Mouse (Mus musculus) embryo, embryonic 10 days (tissue): ENCODE measurements around the gene B230217C12Rik.
"Not testable (repeated sequence)": the region's sequence is repeated elsewhere in the genome, so short reads cannot be mapped to it uniquely, and the experiment has no call there.

Experiments used
- DNase-seq: peaks from one replicate; pipeline ENCODE4 v3.0.0-alpha.2; 2015; ENCODE audit warnings: low spot score

B230217C12Rik gene

DNA sequence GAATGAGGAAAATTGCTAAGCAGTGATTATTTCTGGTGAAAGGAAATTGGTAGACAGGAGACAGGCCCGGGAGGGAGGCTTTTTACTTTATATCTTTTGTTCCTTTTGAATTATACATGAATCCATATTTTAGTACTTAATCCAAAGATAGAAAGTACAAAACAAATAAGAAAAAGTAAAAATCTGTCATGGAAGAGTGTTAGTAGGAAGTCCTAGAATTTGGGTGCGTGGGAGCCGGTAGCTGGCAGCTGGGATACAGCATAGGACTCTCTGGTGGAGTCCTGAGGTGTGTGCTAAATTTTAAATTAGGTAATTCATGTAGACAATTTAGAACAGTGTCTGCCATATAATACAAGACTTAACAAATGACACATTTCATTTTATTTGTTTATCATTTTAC is 27.0 kb downstream of the B230217C12Rik start:
- no peak for DNase-seq

DNA sequence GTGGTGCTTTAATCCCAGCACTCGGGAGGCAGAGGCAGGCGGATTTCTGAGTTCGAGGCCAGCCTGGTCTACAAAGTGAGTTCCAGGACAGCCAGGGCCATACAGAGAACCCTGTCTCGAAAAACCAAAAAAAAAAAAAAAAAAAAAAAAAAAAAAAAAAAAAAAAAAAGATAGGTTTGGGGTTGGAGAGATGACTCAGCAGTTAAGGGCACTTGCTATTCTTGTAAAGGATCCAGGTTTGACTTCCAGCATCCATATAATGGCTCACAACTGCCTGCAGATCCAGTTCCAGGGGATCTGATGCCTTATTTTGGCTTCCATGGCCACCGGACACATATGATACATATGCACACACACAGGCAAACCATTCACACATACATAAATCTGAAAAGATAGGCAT is 31.8 kb downstream of the B230217C12Rik start:
- DNase-seq, result not testable (repeated sequence)

DNA sequence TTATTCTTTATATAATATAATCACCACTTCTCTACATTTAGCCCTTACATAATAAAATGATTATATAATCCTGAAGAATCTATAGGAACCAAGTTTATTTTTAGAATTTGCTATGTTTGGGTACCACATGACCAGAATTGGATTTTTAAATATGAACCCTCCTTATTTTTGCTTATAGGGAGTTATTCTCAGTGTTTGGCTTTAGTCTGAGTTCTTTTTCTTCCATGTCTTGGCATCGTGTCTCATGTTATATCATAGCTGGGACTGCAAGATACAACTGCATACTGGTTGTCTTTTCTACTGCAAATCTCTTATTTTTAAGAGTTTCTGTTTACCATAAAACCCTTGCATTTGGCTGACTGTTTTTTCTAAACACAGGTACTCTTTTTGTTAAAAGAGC is 33.8 kb downstream of the B230217C12Rik start:
- DNase-seq, result no peak

DNA sequence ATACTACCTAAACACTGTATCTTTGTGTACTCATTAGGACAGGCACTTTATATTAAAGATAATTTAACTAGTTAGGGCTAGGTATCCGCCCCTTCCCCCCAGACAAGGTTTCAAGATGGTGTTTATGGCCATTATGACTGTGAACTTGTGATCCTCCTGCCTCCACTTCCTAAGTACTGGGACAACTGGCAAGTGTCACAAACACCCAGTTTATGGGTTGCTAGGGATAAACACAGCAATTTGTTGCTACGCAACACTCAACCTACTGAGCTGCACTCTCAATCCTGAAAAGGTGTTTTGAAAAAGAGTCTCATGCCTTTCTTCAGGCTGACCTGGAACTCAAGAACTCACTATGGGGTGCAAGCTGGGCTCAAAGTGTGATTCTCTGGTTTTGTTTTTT is 36.8 kb downstream of the B230217C12Rik start:
- peak; percentile 9 for DNase-seq

DNA sequence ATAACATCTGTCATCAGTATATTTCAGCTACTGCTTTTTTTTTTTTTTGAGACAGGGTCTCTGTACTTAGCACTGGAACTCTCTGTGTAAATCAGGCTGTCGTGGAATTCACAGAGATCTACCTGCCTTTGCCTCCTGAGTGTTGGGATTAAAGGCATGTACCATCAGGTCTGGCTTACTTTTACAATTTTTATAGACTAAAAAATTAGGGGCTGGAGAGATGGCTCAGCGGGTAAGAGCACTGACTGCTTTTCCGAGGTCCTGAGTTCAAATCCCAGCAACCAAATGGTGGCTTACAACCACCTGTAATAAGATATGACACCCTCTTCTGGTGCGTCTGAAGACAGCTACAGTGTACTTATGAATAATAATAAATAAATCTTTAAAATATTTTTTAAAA is 39.8 kb downstream of the B230217C12Rik start:
- DNase-seq, result no peak

DNA sequence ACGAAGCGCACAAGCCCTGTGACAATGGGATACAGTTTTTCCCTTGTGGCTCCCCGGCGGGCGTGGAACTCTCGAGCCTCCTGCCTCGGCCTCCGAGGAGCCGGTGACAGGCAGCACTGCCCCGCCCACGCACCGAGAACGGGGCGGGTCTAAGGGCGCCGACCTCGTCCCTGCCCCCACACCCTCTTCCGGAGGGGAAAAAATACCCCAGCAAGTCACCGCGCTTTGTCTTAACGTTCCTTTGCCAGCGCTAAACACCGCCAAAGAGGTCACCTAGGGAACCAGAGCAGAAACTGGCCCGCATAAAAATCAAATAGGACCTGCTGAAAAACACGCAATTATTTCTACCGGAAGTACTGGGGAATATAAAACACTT is 43.0 kb downstream of the B230217C12Rik start:
- peak; percentile 81 for DNase-seq

DNA sequence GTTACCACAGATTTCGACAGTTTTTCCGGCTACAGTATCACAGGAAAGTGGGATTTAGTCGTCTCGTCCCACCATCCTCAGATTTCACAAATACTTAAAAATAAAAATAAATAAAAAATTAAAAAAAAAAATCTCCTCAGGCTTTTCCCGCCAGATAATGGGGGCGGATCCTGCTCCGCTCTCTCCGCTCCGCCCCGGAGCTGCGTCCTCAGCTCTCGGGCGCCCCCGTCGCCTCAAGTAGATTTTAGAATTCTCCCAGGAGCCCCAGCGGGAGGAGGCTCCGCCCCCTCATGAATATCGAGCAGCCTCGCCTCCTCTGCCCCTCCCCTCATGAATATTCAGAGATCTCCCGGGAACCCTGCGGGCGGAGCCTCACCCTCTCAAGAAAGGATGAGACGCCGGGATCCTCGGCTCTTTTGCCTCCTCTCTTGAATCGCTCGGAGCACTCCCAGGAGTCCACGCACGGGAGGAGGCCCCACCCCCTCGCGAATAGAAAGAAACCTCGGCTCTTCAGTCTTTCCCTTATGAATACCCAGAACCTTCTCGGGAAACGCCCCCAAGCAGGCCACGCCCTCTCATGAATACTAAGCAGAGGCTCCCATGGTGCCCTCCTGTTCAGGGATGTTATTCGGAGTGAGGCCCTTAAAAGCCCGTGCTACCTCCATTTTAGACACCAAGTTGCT is 43.5 kb downstream of the B230217C12Rik start, which contains the start of gene Fbxo47:
TSS of gene Fbxo47 (minus strand) at position 237 of the 683 bp plus-strand sequence.
- peak; percentile 96 for DNase-seq

DNA sequence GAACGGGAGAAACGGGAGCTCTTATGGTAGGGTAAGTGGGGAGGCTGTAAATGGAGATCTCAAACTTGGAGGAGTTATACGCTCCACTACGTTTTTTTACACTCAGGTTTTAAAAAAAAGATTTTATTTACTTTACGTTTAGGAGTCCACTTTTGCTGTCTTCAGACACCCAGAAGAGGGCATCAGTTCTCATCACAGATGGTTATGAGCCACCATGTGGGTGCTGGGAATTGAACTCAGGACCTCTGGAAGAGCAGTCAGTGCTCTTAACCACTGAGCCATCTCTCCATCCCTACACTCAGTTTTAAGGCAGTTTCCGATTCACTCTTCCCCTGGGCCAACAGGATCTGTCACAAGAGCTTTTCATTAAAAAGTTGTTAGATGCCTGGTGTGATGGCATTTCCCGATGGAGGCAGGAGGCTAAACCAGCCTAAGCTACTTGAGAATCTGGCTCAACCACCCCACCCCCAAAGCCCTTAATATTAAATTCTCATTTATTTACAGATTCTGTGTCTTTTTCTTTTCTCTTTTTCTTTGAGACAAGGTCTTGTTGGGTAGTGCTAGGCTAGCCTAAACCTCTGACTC is 44.1 kb downstream of the B230217C12Rik start:
- DNase-seq, result no peak

DNA sequence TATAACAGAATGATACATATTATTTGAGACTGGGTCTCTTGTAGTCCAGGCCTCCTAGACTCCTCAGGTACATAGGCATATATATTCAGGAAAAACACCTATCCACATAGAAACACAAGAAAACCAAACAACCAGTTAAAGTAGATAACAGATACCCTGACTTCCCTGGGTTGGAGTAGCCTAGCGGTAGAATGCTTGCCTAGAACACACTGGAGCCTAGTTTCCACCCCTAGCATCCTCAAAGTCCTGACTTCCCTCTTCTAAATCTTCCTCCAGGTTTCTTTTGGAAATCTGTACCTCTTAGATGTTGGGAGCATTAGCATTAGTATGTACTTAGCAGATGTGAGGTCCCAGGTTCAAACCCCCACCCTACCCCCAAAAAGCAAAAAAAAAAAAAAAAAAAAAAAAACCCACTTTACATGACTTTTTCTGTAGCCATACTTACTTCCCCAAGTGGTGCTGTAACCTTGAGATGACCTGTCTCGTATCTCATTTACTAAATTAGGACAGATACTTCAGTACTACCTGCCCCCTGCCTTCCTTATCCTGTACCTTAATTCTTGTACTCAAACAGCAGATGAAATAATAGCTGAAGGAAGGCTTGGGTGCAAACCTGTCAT is 44.8 kb downstream of the B230217C12Rik start:
- no peak for DNase-seq

DNA sequence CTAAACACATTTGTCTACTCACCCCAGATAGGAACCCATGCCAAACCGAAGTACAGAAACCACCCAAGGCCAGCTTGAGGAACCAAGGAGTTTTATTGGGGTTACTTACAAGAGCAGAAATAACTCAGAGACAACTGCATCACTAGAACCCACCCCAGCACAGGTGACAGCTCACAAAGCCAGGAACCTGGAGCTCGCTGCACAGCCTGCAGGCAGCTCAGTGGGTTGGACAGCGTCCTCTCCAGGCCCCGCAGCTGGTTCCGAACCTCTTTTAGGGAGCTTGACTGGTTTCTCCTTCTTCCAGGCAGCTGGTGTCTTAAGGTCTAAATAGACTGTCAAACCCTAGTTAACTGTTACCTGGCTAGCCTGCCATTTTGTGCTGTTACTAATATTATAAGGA is 51.2 kb downstream of the B230217C12Rik start:
- DNase-seq, result no peak
